Mouse (Mus musculus) thymus, postnatal 4 days (tissue): ENCODE data around the gene Evi2.
A peak's percentile ranks its signal among the peaks of the same experiment; 100 is the strongest.

Source experiments
- DNase-seq: peaks from one replicate; pipeline ENCODE4 v3.0.0; 2021

The Evi2 gene

GRCm38 (mm10) chr11:79530333-79530761, at the start of gene Evi2, which contains the start of gene Evi2a:
Gene Evi2, minus strand, starts transcription at chr11:79530589.
Gene Evi2a, minus strand, starts transcription at chr11:79530609.
- no peak for DNase-seq

GRCm38 (mm10) chr11:79577741-79578140, 47.4 kb upstream of the Evi2 start:
- DNase-seq: peak; percentile 90

- no peak for DNase-seq
These were observed 45.1 kb upstream of the Evi2 start for GRCm38 (mm10) chr11:79575383-79576073.

DNA sequence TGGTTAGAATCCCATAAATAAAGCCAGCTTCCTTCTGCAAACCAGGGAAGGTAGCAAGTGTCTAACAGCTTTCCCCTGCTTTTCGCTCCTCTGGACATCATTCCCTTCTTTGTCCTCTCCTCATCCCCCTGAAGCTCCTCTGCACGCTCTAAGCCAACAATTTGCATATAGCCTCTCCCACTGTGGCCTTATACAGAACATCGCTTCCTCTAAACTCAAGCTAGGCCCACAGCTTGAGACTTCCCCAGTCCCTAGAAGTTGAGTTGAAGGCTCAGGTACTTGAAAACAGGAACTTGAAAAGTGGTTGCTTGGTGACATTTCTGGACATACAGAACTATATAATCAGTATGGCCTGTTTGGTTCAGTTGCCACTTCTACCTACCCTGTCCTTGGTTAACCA, 43.4 kb upstream of the Evi2 start:
- DNase-seq: no peak

DNA sequence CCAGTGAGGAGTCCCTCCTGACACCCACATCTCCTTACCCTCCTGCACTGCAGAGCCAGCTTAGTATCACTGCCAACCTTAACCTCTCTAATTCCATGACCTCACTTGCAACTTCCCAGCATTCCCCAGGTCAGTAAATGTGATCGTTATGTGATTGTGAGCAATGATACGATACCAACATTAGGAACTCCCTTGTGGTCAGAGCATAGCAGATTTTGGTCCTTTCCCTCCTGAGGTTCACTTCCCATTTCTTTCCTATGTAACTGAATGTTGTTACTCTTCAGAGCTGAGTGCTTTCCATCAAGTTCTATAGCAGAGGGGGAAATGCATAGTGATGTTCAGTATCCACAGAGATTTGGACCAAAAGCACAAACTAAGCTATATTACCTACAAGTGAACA, 39.9 kb upstream of the Evi2 start:
- no peak for DNase-seq

DNA sequence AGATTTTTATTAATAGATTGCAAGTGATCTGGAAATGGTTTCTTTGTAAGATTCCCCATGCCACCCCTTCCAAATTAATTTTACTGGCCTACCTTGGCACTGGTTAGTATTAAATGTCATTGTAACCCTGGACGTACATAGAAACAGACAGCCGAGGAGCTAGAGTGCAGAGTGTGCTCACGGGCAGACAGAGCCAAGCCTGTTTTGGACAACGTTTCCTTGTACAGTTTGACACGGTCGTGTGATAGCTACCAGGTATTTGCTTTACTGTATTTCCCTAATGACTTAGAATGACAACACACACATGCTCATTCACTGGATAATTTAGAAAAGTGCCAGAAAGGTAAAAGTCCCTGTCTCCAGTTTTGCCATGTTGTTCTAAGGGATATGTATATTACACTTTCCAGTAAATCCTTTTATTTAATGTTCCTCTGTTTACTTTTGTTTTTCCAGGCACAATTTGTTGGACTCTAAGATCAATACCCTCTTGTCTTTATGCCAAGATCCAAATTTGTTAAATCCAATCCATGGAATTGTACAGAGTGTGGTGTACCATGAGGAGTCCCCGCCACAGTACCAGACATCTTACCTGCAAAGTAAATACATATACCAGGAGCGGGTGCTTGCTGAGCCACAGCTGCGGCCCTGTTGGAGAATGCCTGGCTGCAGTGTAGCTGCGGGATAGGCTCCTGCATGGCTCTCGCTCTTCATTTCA, 38.0 kb upstream of the Evi2 start:
- no peak for DNase-seq

GRCm38 (mm10) chr11:79566947-79567346, 36.6 kb upstream of the Evi2 start:
- no peak for DNase-seq

DNA sequence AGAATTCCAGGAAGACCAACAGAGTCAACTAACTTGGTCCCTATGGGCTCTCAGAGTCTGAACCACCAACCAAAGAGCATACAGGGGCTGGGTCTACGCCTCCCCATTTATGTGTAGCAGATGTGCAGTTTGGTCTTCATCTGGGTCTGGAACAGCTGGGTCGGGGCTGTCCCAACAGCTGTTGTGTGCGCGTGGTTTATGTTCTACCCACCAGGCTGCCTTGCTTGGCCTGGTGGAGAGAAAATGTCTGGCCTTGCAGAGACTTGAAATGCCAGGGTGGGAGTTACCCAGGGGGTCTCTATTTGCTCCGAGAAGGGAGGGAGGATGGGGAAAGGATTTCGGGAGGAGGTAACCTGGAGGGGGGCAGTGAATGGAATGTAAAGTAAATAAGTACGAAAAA, 33.1 kb upstream of the Evi2 start:
- DNase-seq: no peak

GRCm38 (mm10) chr11:79560536-79560935, 30.1 kb upstream of the Evi2 start:
- DNase-seq: no peak

DNA sequence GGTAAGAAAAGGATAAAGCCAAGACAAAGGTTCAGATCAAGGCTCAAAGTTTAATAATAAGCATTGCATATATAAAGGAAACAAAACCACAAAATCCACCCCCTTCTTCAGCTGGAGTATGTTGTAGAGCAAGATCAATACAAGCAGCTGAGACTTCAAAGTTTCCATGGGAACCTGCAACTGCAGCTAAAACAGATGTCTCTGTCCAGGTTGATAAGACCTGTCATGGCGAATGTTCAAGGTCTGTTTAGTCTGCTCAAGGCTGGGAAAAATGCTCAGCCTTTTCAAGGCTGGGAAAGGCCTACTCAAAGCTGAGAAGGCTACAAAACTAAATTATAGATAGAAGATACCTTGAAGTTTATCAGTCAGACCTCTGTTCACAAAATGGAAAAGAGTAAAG, 22.2 kb upstream of the Evi2 start:
- DNase-seq: no peak

- no peak for DNase-seq
These were observed 5.9 kb upstream of the Evi2 start for GRCm38 (mm10) chr11:79536293-79536692.

- no peak for DNase-seq
These were observed 5.2 kb upstream of the Evi2 start for GRCm38 (mm10) chr11:79535554-79535953.

- no peak for DNase-seq
These were observed 3.7 kb upstream of the Evi2 start for GRCm38 (mm10) chr11:79533950-79534690.

GRCm38 (mm10) chr11:79533311-79533710, 2.9 kb upstream of the Evi2 start:
- no peak for DNase-seq

GRCm38 (mm10) chr11:79531485-79531884, 1.1 kb upstream of the Evi2 start:
- DNase-seq: no peak

DNA sequence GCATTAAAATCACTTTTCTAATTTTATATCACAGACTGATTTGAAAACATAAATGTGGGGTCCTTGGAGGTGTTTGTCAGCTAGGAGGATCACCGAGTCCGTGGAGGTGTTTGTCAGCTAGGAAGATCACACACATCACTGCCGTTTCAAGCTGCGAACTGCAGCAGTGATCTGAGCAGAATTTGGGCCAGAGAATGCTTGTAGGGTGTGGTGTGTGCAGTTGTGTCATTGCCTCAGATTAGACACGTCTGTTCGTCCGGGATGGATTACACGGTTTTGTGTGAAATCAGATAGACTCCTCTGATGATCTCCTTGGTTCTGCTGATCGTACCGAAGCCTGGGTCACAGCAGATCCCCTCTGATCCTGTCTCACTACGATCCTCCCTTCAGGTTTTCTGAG, 385 bp upstream of the Evi2 start:
- no peak for DNase-seq

DNA sequence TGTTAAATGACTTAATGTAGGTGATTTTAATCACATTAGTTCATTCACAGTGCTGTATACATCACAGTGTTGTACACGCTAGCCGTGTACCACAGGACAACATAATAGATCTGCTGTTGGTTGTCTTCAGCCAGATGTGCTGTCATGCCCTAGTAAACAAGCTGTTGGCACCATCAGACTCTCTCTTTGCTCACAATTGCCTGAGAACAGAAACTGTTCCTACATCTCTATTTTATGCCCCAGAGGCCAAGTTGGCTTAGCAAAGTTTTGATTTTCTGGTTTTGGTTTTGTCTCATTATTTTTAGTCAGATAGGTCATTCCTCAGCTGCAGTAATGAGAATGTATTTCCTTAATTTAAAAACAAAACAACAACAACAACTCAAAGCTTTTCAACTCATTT, 653 bp downstream of the Evi2 start:
- DNase-seq: no peak

DNA sequence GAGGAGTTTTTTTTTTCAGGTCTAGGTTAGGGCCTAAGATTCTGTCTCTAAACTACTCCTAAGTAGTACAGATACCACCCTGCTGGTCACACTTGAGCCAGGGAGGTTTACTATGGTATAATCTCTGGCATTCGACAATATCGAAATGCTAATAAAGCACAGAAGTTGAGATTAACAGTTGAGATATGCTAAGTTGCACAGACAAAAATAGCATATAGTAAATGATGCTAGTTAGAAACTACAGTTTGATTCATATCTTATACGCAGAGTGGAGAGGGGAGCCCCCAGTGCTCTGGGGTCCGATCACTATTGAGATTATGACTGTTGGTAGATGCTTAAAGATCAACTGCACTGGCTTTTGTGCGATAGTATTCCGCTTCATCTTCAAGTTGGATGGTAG, 1.2 kb downstream of the Evi2 start:
- DNase-seq: no peak

- no peak for DNase-seq
These were observed 1.8 kb downstream of the Evi2 start for GRCm38 (mm10) chr11:79528601-79529000.

- no peak for DNase-seq
These were observed 2.5 kb downstream of the Evi2 start for GRCm38 (mm10) chr11:79527739-79528384.

GRCm38 (mm10) chr11:79527015-79527738, 3.2 kb downstream of the Evi2 start:
- peak; percentile 38 for DNase-seq

- DNase-seq: no peak
These were observed 3.8 kb downstream of the Evi2 start for GRCm38 (mm10) chr11:79526549-79526948.

- DNase-seq: no peak
These were observed 6.1 kb downstream of the Evi2 start for GRCm38 (mm10) chr11:79524310-79524575.
